Mouse (Mus musculus): ENCODE results near the gene Gnb1l. TPM values are rescaled to one million over a fixed set of nuclear protein-coding genes. Genes with fewer than 3 reads are reported as not detected.

Gene Gnb1l
- polyA plus RNA-seq, 1 experiment, result 6.6 TPM

DNA sequence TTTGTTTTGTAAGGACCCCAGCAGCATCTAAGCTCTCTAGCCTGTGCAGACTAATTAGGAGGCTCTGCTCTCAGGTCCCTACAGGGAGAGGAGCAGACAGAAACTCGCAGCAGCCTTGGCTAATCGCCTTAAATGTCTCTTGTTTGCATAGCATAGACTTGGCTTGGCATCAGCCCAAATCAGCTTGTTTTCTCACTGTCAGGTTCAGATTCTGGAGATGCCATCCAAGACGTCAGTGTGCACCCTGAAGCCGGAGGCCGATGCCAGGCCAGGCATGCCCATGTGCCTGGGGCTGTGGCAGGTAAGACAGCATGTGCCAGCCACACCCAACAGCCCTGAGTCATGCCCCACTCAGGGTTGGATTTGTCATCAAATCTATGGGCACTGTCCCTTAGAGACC, 49.4 kb downstream of the Gnb1l start:
- no peaks in the 10 kb centered on the region for H3K36me3 ChIP-seq (ENCODE audit: control insufficient read depth, insufficient read depth)
- TF ChIP-seq MYOD1 (IDR thresholded peaks at IDR 0.05; ENCODE audit: control insufficient read depth in 1 of 3, insufficient read length in 2 of 3, low read depth in 2 of 3), result no peak
- no peak for TF ChIP-seq TCF12 (IDR thresholded peaks at IDR 0.05; ENCODE audit: insufficient read depth, poor library complexity, severe bottlenecking)
- TF ChIP-seq POLR2AphosphoS2 (IDR thresholded peaks at IDR 0.05; ENCODE audit: insufficient read length, low read depth), result no peak
- TF ChIP-seq POLR2A (IDR thresholded peaks at IDR 0.05; ENCODE audit: insufficient read length, low read depth), result no peak
- no peak for TF ChIP-seq REST (IDR thresholded peaks at IDR 0.05; ENCODE audit: insufficient read depth, insufficient read length)
- TF ChIP-seq SRF (IDR thresholded peaks at IDR 0.05; ENCODE audit: control insufficient read depth, insufficient read length, low read depth), result no peak
- no peak for TF ChIP-seq TCF3 (IDR thresholded peaks at IDR 0.05; ENCODE audit: insufficient read length, low read depth)
- no peak for TF ChIP-seq USF1 (IDR thresholded peaks at IDR 0.05; ENCODE audit: low read depth)
- no peak for TF ChIP-seq E2F4 (IDR thresholded peaks at IDR 0.05; ENCODE audit: insufficient read depth)
- no peak for TF ChIP-seq MYOG (IDR thresholded peaks at IDR 0.05; ENCODE audit: control insufficient read depth in 1 of 3, insufficient read depth in 1 of 3, insufficient read length in 2 of 3, low read depth in 2 of 3)
- no peak for TF ChIP-seq CEBPB (IDR thresholded peaks at IDR 0.05; ENCODE audit: insufficient read depth, poor library complexity, severe bottlenecking)
- no peak for TF ChIP-seq MAX (IDR thresholded peaks at IDR 0.05; ENCODE audit: low read depth)
- no peak overlapping the region for H3K4me2 ChIP-seq (ENCODE audit: low read depth)
- no peak overlapping the region for H3ac ChIP-seq (ENCODE audit: control insufficient read depth, insufficient read length)
- no peak overlapping the region for H3K4me3 ChIP-seq
- H3K27me3 ChIP-seq (ENCODE audit: control insufficient read depth, insufficient read depth, insufficient read length), result no peaks in the 10 kb centered on the region
- H3K79me2 ChIP-seq (ENCODE audit: control insufficient read depth, insufficient read depth), result no peaks in the 10 kb centered on the region

DNA sequence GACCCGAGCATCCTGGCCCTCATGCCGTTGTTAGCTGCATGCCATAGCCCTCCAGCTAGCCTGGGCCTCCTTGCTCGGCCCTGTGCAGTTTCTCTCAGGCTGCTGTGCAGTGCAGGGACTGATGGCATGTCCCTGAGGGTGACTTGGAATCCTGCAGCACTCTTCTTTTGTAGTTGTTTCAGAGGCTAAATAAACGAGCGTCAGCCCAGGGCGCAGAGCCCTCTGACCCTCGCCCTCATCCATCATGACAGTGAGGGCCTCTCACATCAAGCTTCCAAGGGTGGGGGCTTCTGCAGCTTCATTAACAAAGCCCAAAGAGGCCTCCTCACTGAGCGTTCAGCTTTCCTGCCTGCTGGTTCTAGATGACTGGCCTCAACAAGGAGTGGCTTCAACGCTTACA, 53.1 kb downstream of the Gnb1l start:
- no peak overlapping the region for H3K4me2 ChIP-seq (ENCODE audit: low read depth)
- TF ChIP-seq USF1 (IDR thresholded peaks at IDR 0.05; ENCODE audit: low read depth), result no peak
- TF ChIP-seq POLR2A (IDR thresholded peaks at IDR 0.05; ENCODE audit: insufficient read length, low read depth), result no peak
- TF ChIP-seq E2F4 (IDR thresholded peaks at IDR 0.05; ENCODE audit: insufficient read depth), result no peak
- no peak for TF ChIP-seq MYOG (IDR thresholded peaks at IDR 0.05; ENCODE audit: control insufficient read depth in 1 of 3, insufficient read depth in 1 of 3, insufficient read length in 2 of 3, low read depth in 2 of 3)
- no peak for TF ChIP-seq SRF (IDR thresholded peaks at IDR 0.05; ENCODE audit: control insufficient read depth, insufficient read length, low read depth)
- H3K27me3 ChIP-seq (ENCODE audit: control insufficient read depth, insufficient read depth, insufficient read length), result no peaks in the 10 kb centered on the region

DNA sequence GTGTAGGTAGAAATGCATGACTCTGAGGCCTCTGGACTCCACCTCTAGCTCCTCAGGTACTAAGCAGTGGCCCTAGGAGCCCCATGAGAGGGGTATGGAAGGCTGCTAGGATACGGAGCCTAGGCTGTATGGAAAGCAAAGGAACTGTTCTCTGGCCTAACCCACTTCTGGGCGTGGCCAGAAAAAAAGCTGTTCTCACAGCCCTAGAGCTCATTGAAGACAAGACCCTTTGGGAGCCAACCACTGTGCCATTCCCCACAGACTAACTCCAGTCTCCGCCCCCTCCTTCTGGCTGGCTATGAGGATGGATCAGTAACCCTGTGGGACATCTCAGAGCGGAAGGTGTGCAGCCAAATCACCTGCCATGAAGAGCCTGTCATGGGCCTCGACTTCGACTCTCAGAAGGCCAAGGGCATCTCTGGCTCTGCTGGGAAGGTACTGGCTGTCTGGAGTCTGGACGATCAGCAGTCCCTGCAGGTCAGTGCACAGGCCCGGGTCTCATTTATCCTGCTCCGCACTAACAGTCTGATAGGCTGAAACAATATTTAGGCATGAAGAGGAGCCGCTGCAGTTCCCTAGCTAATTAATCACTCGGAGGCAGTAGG, 53.7 kb downstream of the Gnb1l start:
- no peaks in the 10 kb centered on the region for H3K27me3 ChIP-seq (ENCODE audit: control insufficient read depth, insufficient read depth, insufficient read length)
- TF ChIP-seq E2F4 (IDR thresholded peaks at IDR 0.05; ENCODE audit: insufficient read depth), result no peak
- no peak for TF ChIP-seq REST (IDR thresholded peaks at IDR 0.05; ENCODE audit: insufficient read depth, insufficient read length)
- TF ChIP-seq TCF3 (IDR thresholded peaks at IDR 0.05; ENCODE audit: insufficient read length, low read depth), result no peak
- no peak for TF ChIP-seq CEBPB (IDR thresholded peaks at IDR 0.05; ENCODE audit: insufficient read depth, poor library complexity, severe bottlenecking)
- TF ChIP-seq MYOG (IDR thresholded peaks at IDR 0.05; ENCODE audit: control insufficient read depth in 1 of 3, insufficient read depth in 1 of 3, insufficient read length in 2 of 3, low read depth in 2 of 3), result no peak
- TF ChIP-seq MAX (IDR thresholded peaks at IDR 0.05; ENCODE audit: low read depth), result no peak
- TF ChIP-seq USF1 (IDR thresholded peaks at IDR 0.05; ENCODE audit: low read depth), result no peak
- TF ChIP-seq POLR2A (IDR thresholded peaks at IDR 0.05; ENCODE audit: insufficient read length, low read depth), result no peak
- TF ChIP-seq TCF12 (IDR thresholded peaks at IDR 0.05; ENCODE audit: insufficient read depth, poor library complexity, severe bottlenecking), result no peak
- TF ChIP-seq SRF (IDR thresholded peaks at IDR 0.05; ENCODE audit: control insufficient read depth, insufficient read length, low read depth), result no peak
- no peak for TF ChIP-seq POLR2AphosphoS2 (IDR thresholded peaks at IDR 0.05; ENCODE audit: insufficient read length, low read depth)
- no peaks in the 10 kb centered on the region for H3K36me3 ChIP-seq (ENCODE audit: control insufficient read depth, insufficient read depth)
- H3K4me3 ChIP-seq, result no peak overlapping the region
- no peaks in the 10 kb centered on the region for H3K79me2 ChIP-seq (ENCODE audit: control insufficient read depth, insufficient read depth)
- no peak overlapping the region for H3ac ChIP-seq (ENCODE audit: control insufficient read depth, insufficient read length)
- no peak overlapping the region for H3K4me2 ChIP-seq (ENCODE audit: low read depth)

More for the DNA sequence above, 53.1 kb downstream of the Gnb1l start:
- Histone ChIP-seq H3K79me2 (ENCODE audit: control insufficient read depth, insufficient read depth) (no peaks in the 10 kb centered on the region), H3K4me3 (no peak overlapping the region), H3K36me3 (ENCODE audit: control insufficient read depth, insufficient read depth) (no peaks in the 10 kb centered on the region), H3ac (ENCODE audit: control insufficient read depth, insufficient read length) (no peak overlapping the region)

DNA sequence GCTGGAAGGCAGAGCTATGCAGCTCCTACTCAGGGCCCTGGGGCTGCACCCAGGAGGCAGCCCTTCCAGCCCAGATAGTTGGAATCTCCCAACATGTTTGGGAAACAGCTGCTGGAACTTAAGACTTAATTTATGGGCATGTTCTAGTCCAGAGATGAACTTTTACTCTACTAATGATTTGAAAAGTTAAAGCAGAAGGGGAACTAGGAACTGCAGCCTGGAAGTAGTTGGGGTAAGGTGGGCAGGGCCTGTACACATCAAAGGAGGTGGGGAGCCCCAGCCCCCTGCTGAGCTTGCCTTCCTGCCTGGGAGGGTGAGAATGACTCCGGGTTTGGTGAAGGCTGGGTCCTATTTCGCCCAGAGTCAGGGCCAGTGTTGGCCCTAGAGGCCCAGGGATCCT, 56.2 kb downstream of the Gnb1l start:
- H3K4me2 ChIP-seq (ENCODE audit: low read depth), result no peak overlapping the region
- H3K79me2 ChIP-seq (ENCODE audit: control insufficient read depth, insufficient read depth), result no peaks in the 10 kb centered on the region
- no peaks in the 10 kb centered on the region for H3K36me3 ChIP-seq (ENCODE audit: control insufficient read depth, insufficient read depth)
- H3K4me3 ChIP-seq, result no peak overlapping the region
- TF ChIP-seq REST (IDR thresholded peaks at IDR 0.05; ENCODE audit: insufficient read depth, insufficient read length), result no peak
- no peak for TF ChIP-seq MAX (IDR thresholded peaks at IDR 0.05; ENCODE audit: low read depth)
- no peak for TF ChIP-seq MYOD1 (IDR thresholded peaks at IDR 0.05; ENCODE audit: control insufficient read depth in 1 of 3, insufficient read length in 2 of 3, low read depth in 2 of 3)
- TF ChIP-seq TCF3 (IDR thresholded peaks at IDR 0.05; ENCODE audit: insufficient read length, low read depth), result no peak
- no peak for TF ChIP-seq CEBPB (IDR thresholded peaks at IDR 0.05; ENCODE audit: insufficient read depth, poor library complexity, severe bottlenecking)
- TF ChIP-seq E2F4 (IDR thresholded peaks at IDR 0.05; ENCODE audit: insufficient read depth), result no peak
- no peak for TF ChIP-seq MYOG (IDR thresholded peaks at IDR 0.05; ENCODE audit: control insufficient read depth in 1 of 3, insufficient read depth in 1 of 3, insufficient read length in 2 of 3, low read depth in 2 of 3)
- no peak for TF ChIP-seq USF1 (IDR thresholded peaks at IDR 0.05; ENCODE audit: low read depth)
- TF ChIP-seq POLR2A (IDR thresholded peaks at IDR 0.05; ENCODE audit: insufficient read length, low read depth), result no peak
- TF ChIP-seq POLR2AphosphoS2 (IDR thresholded peaks at IDR 0.05; ENCODE audit: insufficient read length, low read depth), result no peak
- no peak for TF ChIP-seq TCF12 (IDR thresholded peaks at IDR 0.05; ENCODE audit: insufficient read depth, poor library complexity, severe bottlenecking)
- no peak for TF ChIP-seq SRF (IDR thresholded peaks at IDR 0.05; ENCODE audit: control insufficient read depth, insufficient read length, low read depth)
- H3ac ChIP-seq (ENCODE audit: control insufficient read depth, insufficient read length), result no peak overlapping the region
- no peaks in the 10 kb centered on the region for H3K27me3 ChIP-seq (ENCODE audit: control insufficient read depth, insufficient read depth, insufficient read length)
